Mouse (Mus musculus) MEL (cell line): ENCODE data around the gene Atm. TPM values are rescaled to one million over a fixed set of nuclear protein-coding genes. Genes with fewer than 3 reads are reported as not detected.

Experiments used
- DNase-seq: peaks from one replicate; pipeline ENCODE4 v3.0.0; 2011; ENCODE audit warnings: low read depth, low spot score
- H3K27ac ChIP-seq: 2 replicates; pipeline ENCODE4 v1.5.1; 2012; ENCODE audit warnings: low read depth, mild to moderate bottlenecking, control low read depth, low read length, moderate library complexity; ENCODE audit not compliant: control insufficient read depth
- H3K27me3 ChIP-seq, 2 experiments: fragments of 150-350 bp in 1 of 2; sonication (generic) in 1 of 2; 2 replicates each; pipeline ENCODE4 v1.6.1; 2012; ENCODE audit warnings: low read length in 2 of 2, mild to moderate bottlenecking in 2 of 2, improper control_type of control experiment in 1 of 2, moderate library complexity in 1 of 2; ENCODE audit not compliant: insufficient read depth in 2 of 2, control insufficient read depth in 1 of 2
- H3K36me3 ChIP-seq, 2 experiments: 2 replicates each; pipeline ENCODE4 v1.6.1; 2012 to 2014; ENCODE audit warnings: low read length in 2 of 2, improper control_type of control experiment in 1 of 2, inconsistent platforms in 1 of 2, mild to moderate bottlenecking in 1 of 2; ENCODE audit not compliant: insufficient read depth in 2 of 2, control insufficient read depth in 1 of 2
- H3K4me1 ChIP-seq, 2 experiments: fragments of 150-350 bp in 1 of 2; sonication (generic) in 1 of 2; 2 replicates each; pipeline ENCODE4 v1.6.1; 2012; ENCODE audit warnings: low read length in 2 of 2, improper control_type of control experiment in 1 of 2, mild to moderate bottlenecking in 1 of 2; ENCODE audit not compliant: insufficient read depth in 2 of 2, control insufficient read depth in 1 of 2
- H3K4me3 ChIP-seq, 2 experiments: fragments of 150-350 bp in 1 of 2; sonication (generic) in 1 of 2; 2 replicates each; pipeline ENCODE4 v1.5.1; 2012; ENCODE audit warnings: low read depth in 2 of 2, low read length in 2 of 2, mild to moderate bottlenecking in 2 of 2, moderate library complexity in 2 of 2, control low read depth in 1 of 2, improper control_type of control experiment in 1 of 2; ENCODE audit not compliant: control insufficient read depth in 1 of 2, insufficient read depth in 1 of 2
- H3K79me2 ChIP-seq: 2 replicates; pipeline ENCODE4 v1.6.1; 2012; ENCODE audit warnings: mild to moderate bottlenecking, low read length, moderate library complexity; ENCODE audit not compliant: control insufficient read depth, poor library complexity, insufficient read depth
- H3K9ac ChIP-seq: 2 replicates; pipeline ENCODE4 v1.6.1; 2012; ENCODE audit warnings: low read depth, mild to moderate bottlenecking, control low read depth, low read length, moderate library complexity; ENCODE audit not compliant: control insufficient read depth, poor library complexity, severe bottlenecking
- H3K9me3 ChIP-seq: fragments of 150-350 bp; sonication (generic); replicated peaks from 2 replicates; pipeline ENCODE4 v1.6.1; 2012; ENCODE audit warnings: mild to moderate bottlenecking, low read length, improper control_type of control experiment, moderate library complexity; ENCODE audit not compliant: insufficient read depth
- CHD1 ChIP-seq: IDR thresholded peaks from 2 replicates; pipeline ENCODE4 v1.6.1; 2012; ENCODE audit warnings: low read depth, mild to moderate bottlenecking, inconsistent platforms, low read length, improper control_type of control experiment
- EP300 ChIP-seq, 2 experiments: IDR thresholded peaks; 2 replicates each; pipeline ENCODE4 v1.6.1; 2011; ENCODE audit warnings: improper control_type of control experiment in 2 of 2, low read length in 2 of 2, low read depth in 1 of 2, mild to moderate bottlenecking in 1 of 2
- ETS1 ChIP-seq: IDR thresholded peaks from 2 replicates; pipeline ENCODE4 v1.6.1; 2012; ENCODE audit warnings: low read depth, mild to moderate bottlenecking, inconsistent platforms, low read length, improper control_type of control experiment, moderate library complexity
- GATA1 ChIP-seq: IDR thresholded peaks from 2 replicates; pipeline ENCODE4 v1.6.1; 2011; ENCODE audit warnings: low read depth, low read length, improper control_type of control experiment
- KAT2A ChIP-seq: conservative IDR thresholded peaks from 2 replicates; pipeline ENCODE4 v1.6.1; 2012; ENCODE audit warnings: low read depth, low read length, improper control_type of control experiment, inconsistent platforms
- MAZ ChIP-seq: IDR thresholded peaks from 2 replicates; pipeline ENCODE4 v1.6.1; 2012; ENCODE audit warnings: low read depth, mild to moderate bottlenecking, inconsistent platforms, low read length, improper control_type of control experiment
- MEF2A ChIP-seq: IDR thresholded peaks from 2 replicates; pipeline ENCODE4 v1.6.1; 2014; ENCODE audit warnings: low read depth, mild to moderate bottlenecking, inconsistent platforms, low read length, improper control_type of control experiment; ENCODE audit not compliant: poor library complexity, insufficient replicate concordance, severe bottlenecking; ENCODE audit errors: extremely low read depth
- MXI1 ChIP-seq: IDR thresholded peaks from 2 replicates; pipeline ENCODE4 v1.6.1; 2011; ENCODE audit warnings: mild to moderate bottlenecking, low read depth, low read length, improper control_type of control experiment
- MYC ChIP-seq: IDR thresholded peaks from 2 replicates; pipeline ENCODE4 v1.6.1; 2011; ENCODE audit warnings: low read depth, mild to moderate bottlenecking, low read length, improper control_type of control experiment, moderate library complexity
- NELFE ChIP-seq: IDR thresholded peaks from 2 replicates; pipeline ENCODE4 v1.6.1; 2011; ENCODE audit warnings: low read depth, low read length, improper control_type of control experiment
- NRF1 ChIP-seq: IDR thresholded peaks from 2 replicates; pipeline ENCODE4 v1.6.1; 2014; ENCODE audit warnings: low read depth, mild to moderate bottlenecking, inconsistent platforms, low read length, improper control_type of control experiment, moderate library complexity; ENCODE audit not compliant: poor library complexity, insufficient read depth, severe bottlenecking
- POLR2A ChIP-seq, 2 experiments: IDR thresholded peaks; 2 replicates each; pipeline ENCODE4 v1.6.1; 2011 to 2012; ENCODE audit warnings: low read length in 2 of 2, mild to moderate bottlenecking in 2 of 2, control low read depth in 1 of 2, improper control_type of control experiment in 1 of 2, low read depth in 1 of 2, moderate library complexity in 1 of 2; ENCODE audit not compliant: control insufficient read depth in 1 of 2, insufficient read depth in 1 of 2, poor library complexity in 1 of 2
- POLR2AphosphoS2 ChIP-seq: IDR thresholded peaks from 2 replicates; pipeline ENCODE4 v1.6.1; 2011; ENCODE audit warnings: low read length, improper control_type of control experiment
- RAD21 ChIP-seq: IDR thresholded peaks from 2 replicates; pipeline ENCODE4 v1.6.1; 2011; ENCODE audit warnings: mild to moderate bottlenecking, low read depth, low read length, improper control_type of control experiment
- RCOR1 ChIP-seq: IDR thresholded peaks from 2 replicates; pipeline ENCODE4 v1.6.1; 2012; ENCODE audit warnings: low read depth, mild to moderate bottlenecking, inconsistent platforms, low read length, improper control_type of control experiment
- SIN3A ChIP-seq: IDR thresholded peaks from 2 replicates; pipeline ENCODE4 v1.6.1; 2012; ENCODE audit warnings: low read length, improper control_type of control experiment, inconsistent platforms
- TAL1 ChIP-seq: IDR thresholded peaks from 2 replicates; pipeline ENCODE4 v1.6.1; 2012; ENCODE audit warnings: mild to moderate bottlenecking, inconsistent platforms, low read length, moderate library complexity, mixed read lengths
- TCF12 ChIP-seq: IDR thresholded peaks from 2 replicates; pipeline ENCODE4 v1.6.1; 2014; ENCODE audit warnings: low read depth, mild to moderate bottlenecking, inconsistent platforms, low read length, improper control_type of control experiment, moderate library complexity
- ZC3H11A ChIP-seq: IDR thresholded peaks from 2 replicates; pipeline ENCODE4 v1.6.1; 2012; ENCODE audit warnings: low read depth, mild to moderate bottlenecking, inconsistent platforms, low read length, improper control_type of control experiment
- ZMIZ1 ChIP-seq: IDR thresholded peaks from 2 replicates; pipeline ENCODE4 v1.6.1; 2012; ENCODE audit warnings: low read depth, mild to moderate bottlenecking, inconsistent platforms, low read length, improper control_type of control experiment, moderate library complexity
- polyA plus RNA-seq, 2 experiments: library from polyadenylated mRNA; stranded (reverse) in 1 of 2; unstranded in 1 of 2; fragments of >175 nt in 1 of 2; fragments of >200 nt in 1 of 2; gene quantifications; 2 replicates each; pipeline versions ENCODE4 v1.2.1 to v1.2.4; 2012; ENCODE audit warnings: low replicate concordance in 2 of 2, low read depth in 1 of 2; ENCODE audit not compliant: insufficient read length in 2 of 2, insufficient read depth in 1 of 2, missing spikeins in 1 of 2
- total RNA-seq: library from RNA; depleted of rRNA; stranded (reverse); fragments of 300-350 nt; gene quantifications from 2 replicates; pipeline ENCODE4 v1.2.3, GENCODE M21; 2012

The Atm gene
- total and polyA plus RNA-seq, 3 experiments = 16.0 to 21.4 TPM; not detected in 1

GRCm38 (mm10) chr9:53472806-53473518, 63.6 kb downstream of the Atm start:
- Histone ChIP-seq H3K36me3 (peaks cover 0 to 2% of the 10 kb centered on the region in 2 experiments; a peak in 2 of 4 replicates), H3K27me3 (no peaks in the 10 kb centered on the region), H3K27ac (no peak overlapping the region), H3K79me2 (no peaks in the 10 kb centered on the region), H3K9me3 (no peaks in the 10 kb centered on the region), H3K9ac (no peak overlapping the region), H3K4me3 (no peak overlapping the region), H3K4me1 (no peaks in the 10 kb centered on the region)
- DNase-seq = no peak
- no peak for TF ChIP-seq POLR2A (IDR thresholded peaks at IDR 0.05; ENCODE audit: control insufficient read depth in 1 of 2, insufficient read depth in 1 of 2, low read depth in 1 of 2, low read length in 2 of 2, poor library complexity in 1 of 2)
- no peak for TF ChIP-seq RAD21

GRCm38 (mm10) chr9:53452038-53452437, 84.5 kb downstream of the Atm start:
- Histone ChIP-seq H3K4me1 (peaks cover 4 to 25% of the 10 kb centered on the region in 2 experiments), H3K36me3 (peaks cover 16 to 29% of the 10 kb centered on the region in 2 experiments), H3K27me3 (no peaks in the 10 kb centered on the region), H3K27ac (peak overlapping the region; percentile 84), H3K79me2 (no peaks in the 10 kb centered on the region), H3K9ac (peak overlapping the region; percentile 33; the same call in 1 of the 2 replicates), H3K4me3 (no peak overlapping the region; a peak in 1 of 4 replicates), H3K9me3 (no peaks in the 10 kb centered on the region)
- TF ChIP-seq MXI1 (peak; percentile 21; the same call in 1 of the 2 replicates), POLR2AphosphoS2 (no peak), MYC (no peak), RCOR1 (peak; percentile 43; the same call in 1 of the 2 replicates), CHD1 (no peak), TCF12 (peak; percentile 51; the same call in 1 of the 2 replicates), ETS1 (peak; percentile 57), KAT2A (0 out of 2 replicates have a peak, but pooled peaks have one; percentile 17), SIN3A (peak; percentile 44; the same call in 1 of the 2 replicates), GATA1 (peak; percentile 32; the same call in 1 of the 2 replicates), ZC3H11A (no peak), MEF2A (no peak), EP300 (IDR thresholded peaks at IDR 0.05; ENCODE audit: low read depth in 1 of 2, low read length in 2 of 2) (peak; percentile 60 to 88; a peak in 3 of 4 replicates), NRF1 (no peak), ZMIZ1 (no peak), NELFE (no peak), TAL1 (no peak), MAZ (no peak)
- DNase-seq = peak; percentile 76
